Mouse (Mus musculus) erythroid progenitor cell, adult 5-6 weeks (primary cell): ENCODE data around the gene Tmem232. TPM values are rescaled to one million over a fixed set of nuclear protein-coding genes. Genes with fewer than 3 reads are reported as not detected.
"Not testable (repeated sequence)": the region's sequence is repeated elsewhere in the genome, so short reads cannot be mapped to it uniquely, and the experiment has no call there.

ENCODE experiments used
- ATAC-seq: replicated peaks from 2 replicates; pipeline ENCODE4 v1.8.0; 2016; ENCODE audit warnings: moderate number of reproducible peaks, mild to moderate bottlenecking, moderate TSS enrichment, inconsistent platforms; ENCODE audit not compliant: poor library complexity, low FRiP score, severe bottlenecking
- total RNA-seq, 2 experiments: library from RNA; stranded (forward) in 1 of 2; stranded (reverse) in 1 of 2; fragments of 150-400 nt in 1 of 2; fragments of 186-747, 209-891 nt in 1 of 2; gene quantifications; 2 replicates each; pipeline versions ENCODE4 v1.2.3 to v1.2.4; 2015 to 2017; ENCODE audit warnings: low replicate concordance in 2 of 2

The Tmem232 gene
- total RNA-seq, 2 experiments from 2014 or later: not detected

- ATAC-seq: not testable (repeated sequence)
Measured at GRCm38 (mm10) chr17:65546221-65546620, 5.6 kb upstream of the Tmem232 start.

- ATAC-seq: no peak
Measured at GRCm38 (mm10) chr17:65536156-65536555, 4.4 kb downstream of the Tmem232 start.

- ATAC-seq: not testable (repeated sequence)
Measured at GRCm38 (mm10) chr17:65532381-65532780, 8.2 kb downstream of the Tmem232 start.

GRCm38 (mm10) chr17:65527529-65527928, 13.1 kb downstream of the Tmem232 start:
- no peak for ATAC-seq

- ATAC-seq: no peak
Measured at GRCm38 (mm10) chr17:65513517-65513916, 27.1 kb downstream of the Tmem232 start.

- ATAC-seq: no peak
Measured at GRCm38 (mm10) chr17:65484654-65485053, 55.9 kb downstream of the Tmem232 start.

GRCm38 (mm10) chr17:65476747-65477146, 63.8 kb downstream of the Tmem232 start:
- no peak for ATAC-seq

DNA sequence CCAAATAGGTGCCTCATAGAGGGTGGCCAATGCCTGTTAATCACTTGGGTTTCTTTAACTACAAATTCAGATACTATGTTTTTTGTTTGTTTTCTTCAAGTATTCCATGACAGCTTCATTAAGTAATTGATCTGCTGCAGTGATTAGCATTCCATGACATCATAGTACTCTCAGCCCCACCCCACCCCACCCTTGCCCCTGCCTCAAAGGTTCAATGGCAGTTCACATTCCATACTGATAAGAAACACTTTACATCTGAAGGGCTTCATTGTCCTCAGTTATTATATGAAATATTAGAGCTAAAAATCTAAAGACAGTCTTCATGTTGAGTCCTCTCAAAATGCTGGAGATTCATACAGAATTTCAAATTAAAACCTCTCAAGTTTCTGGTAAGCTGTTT, 89.8 kb downstream of the Tmem232 start:
- ATAC-seq: no peak

GRCm38 (mm10) chr17:65437906-65438305, 102.7 kb downstream of the Tmem232 start:
- ATAC-seq: not testable (repeated sequence)

GRCm38 (mm10) chr17:65419124-65419523, 121.5 kb downstream of the Tmem232 start:
- ATAC-seq: no peak

DNA sequence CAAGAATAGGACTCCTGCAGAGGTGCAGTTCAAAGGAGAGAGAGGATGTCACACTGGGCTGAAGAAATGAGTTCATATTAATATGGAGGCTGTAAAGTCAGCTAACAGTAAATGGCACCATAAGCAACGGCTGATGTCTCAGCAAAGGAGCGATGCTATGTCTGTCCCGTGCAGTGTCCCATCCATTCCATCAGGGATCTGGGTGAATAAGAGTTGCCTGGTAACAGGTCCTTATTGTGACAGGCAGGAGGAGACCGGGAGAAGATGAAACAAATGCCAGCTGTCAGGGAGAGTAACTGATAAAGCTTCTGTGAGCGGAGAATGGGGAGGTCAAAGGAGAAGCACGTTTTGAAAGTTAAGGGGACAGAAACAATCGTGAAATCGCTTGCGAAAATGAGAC, 135.3 kb downstream of the Tmem232 start:
- no peak for ATAC-seq

DNA sequence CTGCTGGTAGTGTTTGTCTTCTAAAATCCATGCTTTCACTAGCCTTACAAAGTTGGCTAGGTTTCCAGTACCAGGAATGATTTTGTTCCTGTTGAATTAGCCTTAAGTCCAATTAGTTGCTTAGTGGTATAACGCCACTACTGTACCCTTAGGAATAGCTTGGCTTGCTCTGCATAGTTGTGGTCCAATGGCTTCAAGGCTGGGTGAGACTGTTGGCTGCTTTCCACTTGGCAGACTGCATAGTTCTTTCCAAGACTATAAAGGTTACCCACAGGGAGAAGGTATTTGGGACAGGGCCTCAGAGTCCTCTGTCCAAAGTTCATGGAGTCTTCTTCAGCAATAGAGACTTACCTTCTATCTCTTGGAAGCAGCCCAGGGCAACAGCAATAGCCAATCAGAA, 139.7 kb downstream of the Tmem232 start:
- ATAC-seq: no peak

- ATAC-seq: no peak
Measured at GRCm38 (mm10) chr17:65384411-65384962, 156.1 kb downstream of the Tmem232 start.

DNA sequence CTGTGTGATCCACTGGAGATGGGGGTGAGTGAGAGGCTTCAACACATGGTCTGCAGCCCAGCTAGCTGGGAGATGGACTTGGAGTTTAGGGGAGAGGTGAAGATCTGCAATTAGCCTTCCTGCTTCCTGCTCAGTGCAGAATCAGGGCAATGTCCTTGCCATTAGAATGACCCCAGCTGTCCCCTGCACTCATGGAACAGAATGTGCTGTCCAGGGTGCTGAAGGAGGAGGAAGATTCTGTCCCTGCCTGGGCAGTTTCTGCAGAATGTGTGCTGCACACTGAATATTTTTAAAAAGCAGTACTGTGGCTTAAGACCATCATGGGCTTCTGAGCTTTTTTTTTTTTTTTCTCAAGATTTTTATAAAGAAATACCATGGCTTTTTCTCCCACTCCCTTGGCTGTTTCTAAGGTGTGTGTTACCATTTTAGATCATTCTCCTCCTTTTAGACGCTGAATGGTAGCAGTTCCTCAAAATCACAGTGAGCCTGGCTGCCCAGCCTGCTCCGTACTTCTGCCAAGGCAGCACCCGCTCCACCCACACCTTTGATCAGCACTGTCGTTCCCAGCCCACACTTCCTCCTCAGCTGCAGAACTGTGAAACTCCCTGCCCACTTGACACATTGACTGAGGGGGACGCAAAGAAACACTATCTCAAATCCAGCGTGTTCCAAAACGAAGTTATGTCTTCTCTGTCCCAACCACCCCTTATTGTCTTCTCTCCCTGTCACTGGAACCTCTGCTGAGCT, 170.4 kb downstream of the Tmem232 start:
- ATAC-seq: no peak

GRCm38 (mm10) chr17:65365535-65366254, 174.9 kb downstream of the Tmem232 start:
- ATAC-seq: no peak

GRCm38 (mm10) chr17:65351836-65352235, 188.7 kb downstream of the Tmem232 start:
- no peak for ATAC-seq

- no peak for ATAC-seq
Measured at GRCm38 (mm10) chr17:65340016-65340415, 200.6 kb downstream of the Tmem232 start.

GRCm38 (mm10) chr17:65330759-65331158, 209.8 kb downstream of the Tmem232 start:
- ATAC-seq: no peak

- ATAC-seq: no peak
Measured at GRCm38 (mm10) chr17:65325249-65325648, 215.3 kb downstream of the Tmem232 start.

DNA sequence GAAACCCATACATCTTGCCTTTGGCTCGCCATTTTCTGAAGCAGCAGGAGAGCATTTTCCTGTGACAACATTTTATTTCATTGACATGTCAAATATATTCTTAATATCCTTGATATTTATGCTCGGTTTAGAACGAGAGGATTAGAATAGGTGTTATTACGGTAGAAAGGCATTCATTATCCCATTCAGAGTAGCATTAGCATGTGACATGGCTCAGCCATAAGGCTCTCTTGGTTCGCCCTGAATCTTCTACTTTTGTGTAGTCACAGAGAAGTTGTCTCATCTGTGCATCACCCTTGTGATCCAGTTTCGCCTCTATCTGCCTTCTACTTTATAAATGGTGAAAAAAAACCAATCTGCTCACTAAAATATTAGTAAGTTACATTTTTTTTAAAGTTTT, 220.0 kb downstream of the Tmem232 start:
- no peak for ATAC-seq

- ATAC-seq: no peak
Measured at GRCm38 (mm10) chr17:65299946-65300345, 240.6 kb downstream of the Tmem232 start.
